Mouse (Mus musculus) forebrain, embryonic 12.5 days (tissue): ENCODE data around the gene Gm20662. TPM values are rescaled to one million over a fixed set of nuclear protein-coding genes. Genes with fewer than 3 reads are reported as not detected.

Source experiments
- ATAC-seq: fragments of 200-750 bp; cut with Nextera tagmentation; 2 replicates; pipeline ENCODE4 v1.8.0; 2017; ENCODE audit warnings: moderate TSS enrichment; ENCODE audit not compliant: low FRiP score
- H3K27ac ChIP-seq: fragments of 300-500 bp; sonication (generic); 2 replicates; pipeline ENCODE4 v1.5.1; 2016; ENCODE audit warnings: mild to moderate bottlenecking
- H3K27me3 ChIP-seq: fragments of 300-500 bp; sonication (generic); 2 replicates; pipeline ENCODE4 v1.6.1; 2016; ENCODE audit warnings: mild to moderate bottlenecking
- H3K36me3 ChIP-seq: fragments of 300-500 bp; sonication (generic); replicated peaks from 2 replicates; pipeline ENCODE4 v1.6.1; 2016; ENCODE audit warnings: mild to moderate bottlenecking
- H3K4me1 ChIP-seq: fragments of 300-500 bp; sonication (generic); 2 replicates; pipeline ENCODE4 v1.6.1; 2016
- H3K4me2 ChIP-seq: fragments of 300-500 bp; sonication (generic); 2 replicates; pipeline ENCODE4 v1.6.1; 2016; ENCODE audit warnings: mild to moderate bottlenecking, moderate library complexity
- H3K4me3 ChIP-seq: fragments of 300-500 bp; sonication (generic); replicated peaks from 2 replicates; pipeline ENCODE4 v1.5.1; 2016; ENCODE audit warnings: mild to moderate bottlenecking
- H3K9ac ChIP-seq: fragments of 300-500 bp; sonication (generic); 2 replicates; pipeline ENCODE4 v1.6.1; 2016; ENCODE audit warnings: mild to moderate bottlenecking
- H3K9me3 ChIP-seq: fragments of 300-500 bp; sonication (generic); 2 replicates; pipeline ENCODE4 v1.6.1; 2016
- WGBS: fragments of 180-500 bp; shearing (Covaris S2); methylation state at CpG from one replicate; pipeline ENCODE4 v1.1.7; 2016; 5-methylcytosine and 5-hydroxymethylcytosine counted together
- polyA plus RNA-seq: library from polyadenylated mRNA; unstranded; fragments of >200 nt; fragmentation: Nextera tagmentation; extraction: Ambion mirVana; gene quantifications from 2 replicates; pipeline ENCODE4 v1.2.1, GENCODE M21; 2016

Gm20662 gene
- polyA plus RNA-seq, 1 experiment from 2014 or later: not detected

DNA sequence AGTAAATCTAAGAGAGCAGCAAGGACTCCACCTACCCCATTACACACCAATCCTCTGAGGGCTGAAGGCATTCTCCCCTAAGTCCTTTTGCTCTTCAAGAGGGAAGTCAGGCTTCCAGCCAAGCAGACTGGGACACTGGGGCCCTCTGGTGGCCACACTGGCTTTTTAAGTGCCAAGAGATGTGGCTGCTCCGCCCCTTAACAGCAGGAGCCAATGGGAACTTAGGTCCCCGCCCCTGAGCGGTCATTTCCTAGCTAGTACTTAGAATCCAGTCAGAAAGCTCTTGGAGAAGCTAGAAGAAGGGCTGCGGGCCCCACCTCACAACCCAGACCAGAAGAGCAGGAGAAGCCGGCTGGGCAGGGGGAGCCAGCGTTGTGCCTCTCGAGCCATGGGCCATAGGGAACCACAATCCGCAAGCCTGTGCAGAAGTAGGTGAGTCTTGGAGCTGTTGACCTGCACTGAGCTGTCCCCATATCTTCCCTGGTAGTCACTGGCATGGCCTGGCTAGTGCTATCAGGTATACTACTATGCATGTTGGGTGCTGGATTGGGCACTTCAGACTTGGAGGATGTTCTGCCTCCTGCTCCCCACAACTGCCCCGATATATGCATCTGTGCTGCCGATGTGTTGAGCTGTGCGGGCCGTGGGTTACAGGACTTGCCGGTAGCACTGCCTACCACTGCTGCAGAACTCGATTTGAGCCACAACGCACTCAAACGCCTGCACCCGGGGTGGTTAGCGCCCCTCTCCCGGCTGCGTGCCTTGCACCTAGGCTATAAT, 56.9 kb downstream of the Gm20662 start, which contains the start of gene Amigo3:
Gene Amigo3, plus strand, starts transcription at position 275 of the 780 bp plus-strand sequence.
- Histone ChIP-seq H3K27ac (no peak within 1 kb of the TSS), H3K4me3 (no peak within 1 kb of the TSS; the same call in 1 of the 2 replicates), H3K36me3 (peaks cover 66% of the 10 kb centered on the region), H3K9ac (peak within 1 kb of the TSS; percentile 36; the same call in 1 of the 2 replicates), H3K27me3 (no peaks in the 10 kb centered on the region), H3K4me1 (peaks cover 29% of the 10 kb centered on the region), H3K9me3 (no peaks in the 10 kb centered on the region), H3K4me2 (peak within 1 kb of the TSS; percentile 41)
- 59% methylated on average over 20 of the region's 20 CpGs for WGBS
- peak; percentile 34 for ATAC-seq

DNA sequence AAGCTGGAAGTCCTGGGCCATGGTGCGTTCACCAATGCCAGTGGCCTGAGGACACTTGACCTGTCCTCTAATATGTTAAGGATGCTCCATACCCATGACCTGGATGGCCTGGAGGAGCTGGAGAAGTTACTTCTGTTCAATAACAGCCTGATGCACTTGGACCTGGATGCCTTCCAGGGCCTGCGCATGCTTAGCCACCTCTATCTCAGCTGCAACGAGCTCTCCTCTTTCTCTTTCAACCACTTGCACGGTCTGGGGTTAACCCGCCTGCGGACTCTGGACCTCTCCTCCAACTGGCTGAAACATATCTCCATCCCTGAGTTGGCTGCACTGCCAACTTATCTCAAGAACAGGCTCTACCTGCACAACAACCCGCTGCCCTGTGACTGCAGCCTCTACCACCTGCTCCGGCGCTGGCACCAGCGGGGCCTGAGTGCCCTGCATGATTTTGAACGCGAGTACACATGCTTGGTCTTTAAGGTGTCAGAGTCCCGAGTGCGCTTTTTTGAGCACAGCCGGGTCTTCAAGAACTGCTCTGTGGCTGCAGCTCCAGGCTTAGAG, 57.6 kb downstream of the Gm20662 start:
- ATAC-seq: no peak
- peaks cover 73% of the 10 kb centered on the region for H3K36me3 ChIP-seq
- H3K4me2 ChIP-seq: no peak overlapping the region

DNA sequence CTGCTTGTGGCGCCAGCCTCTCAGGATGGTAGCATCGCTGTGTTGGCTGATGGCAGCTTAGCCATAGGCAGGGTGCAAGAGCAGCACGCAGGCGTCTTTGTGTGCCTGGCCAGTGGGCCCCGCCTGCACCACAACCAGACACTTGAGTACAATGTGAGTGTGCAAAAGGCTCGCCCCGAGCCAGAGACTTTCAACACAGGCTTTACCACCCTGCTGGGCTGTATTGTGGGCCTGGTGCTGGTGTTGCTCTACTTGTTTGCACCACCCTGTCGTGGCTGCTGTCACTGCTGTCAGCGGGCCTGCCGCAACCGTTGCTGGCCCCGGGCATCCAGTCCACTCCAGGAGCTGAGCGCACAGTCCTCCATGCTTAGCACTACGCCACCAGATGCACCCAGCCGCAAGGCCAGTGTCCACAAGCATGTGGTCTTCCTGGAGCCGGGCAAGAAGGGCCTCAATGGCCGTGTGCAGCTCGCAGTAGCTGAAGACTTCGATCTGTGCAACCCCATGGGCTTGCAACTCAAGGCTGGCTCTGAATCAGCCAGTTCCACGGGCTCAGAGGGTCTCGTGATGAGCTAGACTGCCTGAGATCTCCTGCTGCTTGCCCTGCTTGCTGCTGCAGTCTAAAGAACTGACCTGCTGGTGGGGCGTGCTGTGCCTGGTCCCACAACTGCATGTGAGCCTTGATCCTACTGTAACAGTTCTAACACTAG, 58.3 kb downstream of the Gm20662 start:
- Histone ChIP-seq H3K27ac (no peak overlapping the region), H3K4me3 (no peak overlapping the region), H3K4me1 (peaks cover 22% of the 10 kb centered on the region), H3K36me3 (peaks cover 80% of the 10 kb centered on the region), H3K9me3 (no peaks in the 10 kb centered on the region), H3K9ac (no peak overlapping the region), H3K4me2 (no peak overlapping the region), H3K27me3 (no peaks in the 10 kb centered on the region)
- ATAC-seq: no peak
- 91% methylated on average over 22 of the region's 22 CpGs for WGBS

More for the DNA sequence above, 57.6 kb downstream of the Gm20662 start:
- Histone ChIP-seq H3K9ac (no peak overlapping the region; the same call in 1 of the 2 replicates), H3K27ac (no peak overlapping the region), H3K27me3 (no peaks in the 10 kb centered on the region), H3K9me3 (no peaks in the 10 kb centered on the region), H3K4me1 (peaks cover 24% of the 10 kb centered on the region), H3K4me3 (no peak overlapping the region)
- WGBS: 91% methylated on average over 15 of the region's 15 CpGs

DNA sequence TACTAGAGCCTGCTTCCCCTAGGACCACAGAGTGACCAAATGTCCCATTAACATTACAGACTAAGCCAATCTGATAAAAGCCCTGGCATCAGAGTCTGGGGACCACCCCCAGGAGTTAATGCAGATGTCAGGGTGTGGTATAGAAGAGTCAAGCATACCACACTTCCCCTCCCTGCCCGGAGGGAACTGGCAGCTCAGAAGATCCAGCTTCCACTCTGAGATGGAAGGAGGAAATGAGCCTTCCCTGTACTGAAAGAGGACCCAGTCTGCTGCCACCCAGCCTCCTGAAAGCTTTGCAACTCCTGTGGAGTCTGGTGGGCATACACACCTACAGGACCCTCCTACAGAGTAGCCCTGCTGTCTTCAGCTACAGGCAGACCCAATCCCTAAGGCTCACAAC, 58.9 kb downstream of the Gm20662 start:
- H3K9ac ChIP-seq: no peak overlapping the region
- no peaks in the 10 kb centered on the region for H3K9me3 ChIP-seq
- H3K27me3 ChIP-seq: no peaks in the 10 kb centered on the region
- no peak overlapping the region for H3K4me3 ChIP-seq
- 86% methylated on average over 1 of the region's 1 CpGs for WGBS
- H3K27ac ChIP-seq: no peak overlapping the region
- H3K36me3 ChIP-seq: peaks cover 84% of the 10 kb centered on the region
- no peak overlapping the region for H3K4me2 ChIP-seq
- peaks cover 17% of the 10 kb centered on the region for H3K4me1 ChIP-seq
- no peak for ATAC-seq

DNA sequence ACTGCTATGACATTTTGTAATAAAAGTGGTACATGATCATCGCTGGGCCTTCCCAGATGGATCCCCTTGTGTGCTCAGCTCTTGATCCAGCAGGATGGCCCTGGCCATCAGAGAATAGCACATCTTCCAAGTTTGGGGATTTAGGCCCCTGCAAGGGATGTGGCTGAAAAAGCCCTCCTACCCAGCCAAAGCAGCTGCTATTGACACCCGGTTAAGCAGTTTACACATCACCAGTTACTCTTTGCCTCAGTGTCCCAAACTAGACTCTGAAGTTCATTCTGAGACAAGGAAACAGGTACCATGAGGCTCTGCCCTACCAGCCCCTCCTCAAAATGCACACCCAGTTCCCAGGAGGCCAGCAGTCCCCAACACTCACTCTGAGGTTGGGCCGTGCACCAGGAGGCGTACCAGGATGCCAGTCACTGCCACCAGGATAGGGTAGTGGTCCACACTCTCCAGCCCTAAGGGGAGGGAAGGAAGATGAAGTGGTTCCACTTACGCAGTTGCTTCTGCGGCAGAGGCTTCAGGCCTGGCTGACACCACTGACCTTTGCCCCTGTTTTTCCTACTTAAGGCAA, 59.6 kb downstream of the Gm20662 start:
- Histone ChIP-seq H3K4me1 (peaks cover 11% of the 10 kb centered on the region), H3K27me3 (no peaks in the 10 kb centered on the region), H3K36me3 (peaks cover 81% of the 10 kb centered on the region), H3K4me2 (no peak overlapping the region), H3K9ac (no peak overlapping the region), H3K4me3 (no peak overlapping the region), H3K27ac (no peak overlapping the region), H3K9me3 (no peaks in the 10 kb centered on the region)
- 87% methylated on average over 6 of the region's 6 CpGs for WGBS
- ATAC-seq: no peak

DNA sequence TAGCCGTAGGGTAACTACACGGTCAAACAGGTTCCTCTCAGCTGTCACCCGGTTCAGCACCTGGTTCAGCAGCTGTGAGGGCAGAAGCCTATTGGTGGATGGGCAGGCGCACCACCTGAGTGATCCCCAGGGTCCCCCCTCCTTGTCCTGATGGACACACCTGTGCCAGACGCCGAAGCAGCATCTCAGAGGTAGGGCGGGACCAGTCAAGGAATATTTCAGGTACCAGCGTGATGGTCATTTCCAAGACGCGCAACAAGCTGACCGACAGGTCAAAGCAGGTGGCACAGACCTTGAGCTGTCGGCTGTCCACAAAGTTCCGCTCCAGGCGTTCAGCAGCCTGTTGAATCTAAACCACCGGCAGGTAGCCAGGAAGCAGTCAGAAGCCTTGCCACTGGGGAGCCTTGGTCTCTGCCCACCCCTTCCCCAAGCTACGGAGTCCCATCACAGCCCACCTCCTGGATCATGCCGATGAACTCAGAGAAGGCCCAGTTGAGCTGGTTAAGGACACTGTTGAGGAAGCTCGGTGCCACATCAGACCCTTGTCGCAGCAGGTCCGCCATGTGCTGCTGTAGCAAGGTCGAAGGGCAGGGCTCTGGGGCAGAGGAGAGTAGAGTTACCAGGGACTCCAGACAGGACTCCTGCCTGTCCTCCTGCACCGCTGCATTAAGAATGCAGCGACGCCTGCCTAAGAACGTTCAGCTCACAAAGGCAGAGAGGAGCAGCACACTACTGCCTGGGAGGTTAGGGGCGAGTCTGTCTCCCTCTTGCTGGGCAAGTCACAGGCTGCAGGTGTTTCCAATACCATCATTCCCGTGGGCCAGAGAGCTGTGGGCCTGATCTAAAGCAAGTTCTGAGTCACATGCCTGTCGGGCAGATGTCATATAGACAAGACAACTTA, 60.5 kb downstream of the Gm20662 start:
- WGBS: 82% methylated on average over 28 of the region's 28 CpGs
- peaks cover 73% of the 10 kb centered on the region for H3K36me3 ChIP-seq
- no peak overlapping the region for H3K27ac ChIP-seq
- no peak overlapping the region for H3K9ac ChIP-seq
- H3K9me3 ChIP-seq: no peaks in the 10 kb centered on the region
- peaks cover 11% of the 10 kb centered on the region for H3K4me1 ChIP-seq
- no peak overlapping the region for H3K4me3 ChIP-seq
- H3K27me3 ChIP-seq: no peaks in the 10 kb centered on the region
- no peak overlapping the region for H3K4me2 ChIP-seq
- no peak for ATAC-seq

DNA sequence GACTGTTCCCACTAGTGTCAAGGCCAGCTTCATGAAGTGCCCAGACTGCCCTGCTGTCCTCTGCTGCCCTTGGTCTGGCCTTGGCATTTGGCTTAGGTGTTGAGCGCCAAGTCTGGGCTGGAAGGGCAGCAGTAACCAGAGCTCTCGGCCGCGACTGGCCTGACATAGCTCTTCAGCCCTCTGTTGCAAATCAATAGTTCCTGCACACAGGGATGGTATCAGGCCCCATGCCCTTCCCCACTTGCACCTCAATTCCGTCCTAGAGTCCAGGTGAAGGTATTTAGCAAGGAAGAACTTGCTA, 61.1 kb downstream of the Gm20662 start:
- Histone ChIP-seq H3K4me2 (no peak overlapping the region), H3K9me3 (no peaks in the 10 kb centered on the region), H3K27ac (no peak overlapping the region), H3K4me1 (peaks cover 11% of the 10 kb centered on the region), H3K9ac (no peak overlapping the region), H3K4me3 (no peak overlapping the region), H3K27me3 (no peaks in the 10 kb centered on the region), H3K36me3 (peaks cover 69% of the 10 kb centered on the region)
- WGBS: 93% methylated on average over 5 of the region's 5 CpGs
- ATAC-seq: no peak

DNA sequence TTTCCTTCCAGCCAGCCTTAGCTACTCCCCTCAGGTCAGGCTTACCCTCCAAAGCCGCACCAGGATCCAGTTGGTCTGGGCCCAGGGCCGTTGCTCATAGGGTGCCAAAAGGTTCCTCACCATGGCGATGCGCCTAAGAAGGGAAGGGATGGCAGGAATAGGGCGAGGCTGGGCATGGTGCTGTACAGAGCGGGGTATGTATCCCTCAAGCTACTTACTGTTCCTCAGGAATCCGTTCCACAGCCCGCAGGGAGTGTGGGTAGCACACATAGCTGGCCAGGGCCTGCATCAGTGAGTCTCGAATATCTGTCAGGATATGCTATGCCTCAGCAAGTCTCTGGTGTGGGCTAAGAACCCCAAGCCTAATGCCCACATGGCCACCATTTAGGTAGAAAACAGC, 62.1 kb downstream of the Gm20662 start:
- no peaks in the 10 kb centered on the region for H3K27me3 ChIP-seq
- no peak overlapping the region for H3K9ac ChIP-seq
- H3K27ac ChIP-seq: no peak overlapping the region
- no peak overlapping the region for H3K4me2 ChIP-seq
- ATAC-seq: no peak
- no peaks in the 10 kb centered on the region for H3K9me3 ChIP-seq
- H3K4me1 ChIP-seq: peaks cover under 1% of the 10 kb centered on the region; the same call in 1 of the 2 replicates
- H3K4me3 ChIP-seq: no peak overlapping the region
- WGBS: 94% methylated on average over 9 of the region's 9 CpGs
- H3K36me3 ChIP-seq: peaks cover 78% of the 10 kb centered on the region

DNA sequence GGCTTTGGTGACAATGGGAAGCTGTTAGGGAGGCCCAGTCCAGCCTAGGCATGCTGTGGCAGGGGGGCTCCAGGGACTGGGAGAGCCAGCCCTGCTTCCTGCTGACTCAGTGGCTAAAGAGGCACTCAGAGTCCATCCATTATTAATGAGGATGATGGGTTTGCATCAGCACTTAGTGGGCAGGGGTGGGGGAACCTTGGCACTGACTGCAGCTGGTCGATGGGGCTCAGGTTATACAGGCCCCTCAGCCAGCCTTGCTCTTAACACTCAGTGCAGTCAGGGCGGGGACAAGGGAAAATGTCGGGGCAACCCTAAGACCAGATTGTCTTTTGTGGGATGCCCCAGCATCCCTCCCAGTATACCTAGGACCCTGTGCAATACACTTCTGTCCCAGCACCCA, 66.0 kb downstream of the Gm20662 start:
- Histone ChIP-seq H3K4me1 (no peaks in the 10 kb centered on the region), H3K4me2 (no peak overlapping the region), H3K36me3 (peaks cover 60% of the 10 kb centered on the region), H3K4me3 (no peak overlapping the region), H3K9me3 (no peaks in the 10 kb centered on the region), H3K27me3 (no peaks in the 10 kb centered on the region), H3K9ac (no peak overlapping the region), H3K27ac (no peak overlapping the region)
- WGBS: 86% methylated on average over 3 of the region's 3 CpGs
- ATAC-seq: no peak

DNA sequence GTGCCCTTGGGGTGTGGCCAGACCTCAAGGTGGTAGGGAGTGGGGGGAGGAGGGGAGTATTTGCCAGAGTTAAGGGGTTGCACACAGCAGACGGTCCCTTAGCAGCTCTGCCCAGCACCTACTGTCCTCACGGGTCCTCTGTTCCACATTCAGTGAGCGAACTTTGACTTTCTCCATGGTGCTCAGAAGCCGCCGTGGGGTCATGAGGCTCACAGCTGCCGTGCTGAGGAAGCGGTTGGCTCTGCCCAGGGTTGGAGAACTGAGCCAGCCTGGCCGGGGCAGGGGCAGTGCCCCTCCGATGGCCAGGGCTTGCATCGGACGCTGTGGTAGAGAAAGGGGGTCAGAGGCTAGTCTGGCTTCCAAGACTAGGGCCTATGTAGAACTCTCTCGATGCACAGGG, 67.2 kb downstream of the Gm20662 start:
- H3K27me3 ChIP-seq: no peaks in the 10 kb centered on the region
- no peak overlapping the region for H3K27ac ChIP-seq
- H3K4me2 ChIP-seq: no peak overlapping the region
- WGBS: 92% methylated on average over 12 of the region's 12 CpGs
- H3K9me3 ChIP-seq: no peaks in the 10 kb centered on the region
- H3K4me3 ChIP-seq: no peak overlapping the region
- H3K4me1 ChIP-seq: no peaks in the 10 kb centered on the region
- peaks cover 48% of the 10 kb centered on the region for H3K36me3 ChIP-seq
- H3K9ac ChIP-seq: no peak overlapping the region
- no peak for ATAC-seq

DNA sequence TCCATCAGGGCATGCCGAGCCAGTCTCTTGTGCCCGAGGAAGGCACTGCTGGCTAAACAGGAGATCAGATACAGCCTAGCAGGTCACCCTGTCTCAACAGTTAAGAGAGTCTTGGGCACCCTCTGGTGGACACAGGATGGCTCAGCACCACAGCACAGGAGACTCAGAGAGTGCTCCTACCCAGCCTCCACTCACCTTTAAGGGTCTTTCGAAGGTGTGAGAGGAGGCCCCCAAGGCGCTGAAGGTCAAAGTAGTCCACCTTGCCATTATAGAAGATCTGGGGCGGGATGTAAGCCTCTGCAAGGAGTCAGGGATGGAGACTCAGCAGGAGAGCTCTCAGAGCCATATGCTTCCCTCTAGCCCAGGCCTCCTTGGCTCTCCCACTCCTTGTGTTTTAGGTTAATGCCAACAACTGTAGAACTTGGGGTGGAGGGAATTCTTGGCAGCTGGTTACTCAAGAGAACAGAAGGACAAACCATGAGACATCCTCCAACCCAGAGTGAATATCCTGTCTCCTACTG, 69.4 kb downstream of the Gm20662 start:
- Histone ChIP-seq H3K36me3 (peaks cover 45% of the 10 kb centered on the region), H3K27me3 (no peaks in the 10 kb centered on the region), H3K27ac (no peak overlapping the region), H3K4me1 (no peaks in the 10 kb centered on the region), H3K4me3 (no peak overlapping the region), H3K4me2 (no peak overlapping the region), H3K9ac (no peak overlapping the region), H3K9me3 (no peaks in the 10 kb centered on the region)
- no peak for ATAC-seq
- WGBS: 52% methylated on average over 5 of the region's 5 CpGs
